Mouse (Mus musculus): ENCODE data around the gene Znrf2.

- TF ChIP-seq POLR2A (IDR thresholded peaks at IDR 0.05; ENCODE audit: low read depth, low read length) (no peak), CTCF (IDR thresholded peaks at IDR 0.05; ENCODE audit: extremely low read depth, insufficient read depth, insufficient read length, insufficient replicate concordance) (no peak)
These were observed 44.6 kb upstream of the Znrf2 start for GRCm38 (mm10) chr6:54772078-54772477.

Measured in spleen, adult 2 months (tissue).